Mouse (Mus musculus): ENCODE measurements around the gene Ppp6r3. TPM values are rescaled to one million over a fixed set of nuclear protein-coding genes. Genes with fewer than 3 reads are reported as not detected.

Gene Ppp6r3
- total and polyA plus RNA-seq, 2 experiments from 2014 or later = 31.0 to 97.8 TPM

- Histone ChIP-seq H3K4me1 (ENCODE audit: insufficient read depth, low read length) (no peaks in the 10 kb centered on the region), H3K4me2 (ENCODE audit: low read depth, low read length) (no peak overlapping the region), H3K27ac (no peak overlapping the region), H3K4me3 (ENCODE audit: low read length) (no peak overlapping the region), H3K9ac (replicated peaks; ENCODE audit: low read length) (no peak overlapping the region), H3K9me3 (ENCODE audit: low read length) (no peaks in the 10 kb centered on the region), H3K27me3 (ENCODE audit: insufficient read depth, low read length) (no peaks in the 10 kb centered on the region), H3K36me3 (ENCODE audit: insufficient read depth, low read length) (no peaks in the 10 kb centered on the region)
- 84% methylated on average over 2 of the region's 2 CpGs for WGBS
- TF ChIP-seq CTCF (IDR thresholded peaks at IDR 0.05; ENCODE audit: low read depth) = no peak
- DNase-seq (ENCODE audit: low spot score) = no peak
- ATAC-seq = no peak
Observed at GRCm38 (mm10) chr19:3556169-3556827, 19.3 kb downstream of the Ppp6r3 start.

- Histone ChIP-seq H3K27me3 (ENCODE audit: insufficient read depth, low read length) (no peaks in the 10 kb centered on the region), H3K4me3 (ENCODE audit: low read length) (no peak overlapping the region), H3K27ac (no peak overlapping the region), H3K4me2 (ENCODE audit: low read depth, low read length) (no peak overlapping the region), H3K36me3 (ENCODE audit: insufficient read depth, low read length) (no peaks in the 10 kb centered on the region), H3K4me1 (ENCODE audit: insufficient read depth, low read length) (no peaks in the 10 kb centered on the region), H3K9ac (replicated peaks; ENCODE audit: low read length) (no peak overlapping the region), H3K9me3 (ENCODE audit: low read length) (no peaks in the 10 kb centered on the region)
- 96% methylated on average over 8 of the region's 8 CpGs for WGBS
- TF ChIP-seq CTCF (IDR thresholded peaks at IDR 0.05; ENCODE audit: low read depth) = no peak
- ATAC-seq = no peak
- DNase-seq (ENCODE audit: low spot score) = no peak
Observed at GRCm38 (mm10) chr19:3554785-3555184, 20.8 kb downstream of the Ppp6r3 start.

- H3K4me1 ChIP-seq (ENCODE audit: insufficient read depth, low read length) = no peaks in the 10 kb centered on the region
- TF ChIP-seq CTCF (IDR thresholded peaks at IDR 0.05; ENCODE audit: low read depth) = no peak
- ATAC-seq = no peak
- 64% methylated on average over 4 of the region's 4 CpGs for WGBS
- no peak overlapping the region for H3K27ac ChIP-seq
- no peaks in the 10 kb centered on the region for H3K27me3 ChIP-seq (ENCODE audit: insufficient read depth, low read length)
- H3K9ac ChIP-seq (replicated peaks; ENCODE audit: low read length) = no peak overlapping the region
- no peak for DNase-seq (ENCODE audit: low spot score)
- no peaks in the 10 kb centered on the region for H3K36me3 ChIP-seq (ENCODE audit: insufficient read depth, low read length)
- H3K4me3 ChIP-seq (ENCODE audit: low read length) = no peak overlapping the region
- H3K9me3 ChIP-seq (ENCODE audit: low read length) = no peaks in the 10 kb centered on the region
- H3K4me2 ChIP-seq (ENCODE audit: low read depth, low read length) = no peak overlapping the region
Observed at GRCm38 (mm10) chr19:3551573-3552159, 23.9 kb downstream of the Ppp6r3 start.

GRCm38 (mm10) chr19:3550101-3550500 is 25.4 kb downstream of the Ppp6r3 start:
- H3K4me2 ChIP-seq (ENCODE audit: low read depth, low read length) = no peak overlapping the region
- H3K9me3 ChIP-seq (ENCODE audit: low read length) = no peaks in the 10 kb centered on the region
- no peaks in the 10 kb centered on the region for H3K27me3 ChIP-seq (ENCODE audit: insufficient read depth, low read length)
- H3K36me3 ChIP-seq (ENCODE audit: insufficient read depth, low read length) = no peaks in the 10 kb centered on the region
- no peaks in the 10 kb centered on the region for H3K4me1 ChIP-seq (ENCODE audit: insufficient read depth, low read length)
- no peak overlapping the region for H3K27ac ChIP-seq
- WGBS = 96% methylated on average over 1 of the region's 1 CpGs
- ATAC-seq = no peak
- H3K4me3 ChIP-seq (ENCODE audit: low read length) = no peak overlapping the region
- no peak for DNase-seq (ENCODE audit: low spot score)
- H3K9ac ChIP-seq (replicated peaks; ENCODE audit: low read length) = no peak overlapping the region
- TF ChIP-seq CTCF (IDR thresholded peaks at IDR 0.05; ENCODE audit: low read depth) = no peak

- Histone ChIP-seq H3K4me3 (ENCODE audit: low read length) (no peak overlapping the region), H3K9me3 (ENCODE audit: low read length) (no peaks in the 10 kb centered on the region), H3K4me1 (ENCODE audit: insufficient read depth, low read length) (no peaks in the 10 kb centered on the region), H3K27me3 (ENCODE audit: insufficient read depth, low read length) (no peaks in the 10 kb centered on the region), H3K27ac (no peak overlapping the region), H3K4me2 (ENCODE audit: low read depth, low read length) (no peak overlapping the region), H3K9ac (replicated peaks; ENCODE audit: low read length) (no peak overlapping the region), H3K36me3 (ENCODE audit: insufficient read depth, low read length) (no peaks in the 10 kb centered on the region)
- TF ChIP-seq CTCF (IDR thresholded peaks at IDR 0.05; ENCODE audit: low read depth) = no peak
- ATAC-seq (no peak), DNase-seq (ENCODE audit: low spot score) (no peak)
- WGBS = 82% methylated on average over 1 of the region's 1 CpGs
Observed at GRCm38 (mm10) chr19:3549263-3549662, 26.3 kb downstream of the Ppp6r3 start.

- Histone ChIP-seq H3K27ac (no peak overlapping the region), H3K36me3 (ENCODE audit: insufficient read depth, low read length) (no peaks in the 10 kb centered on the region), H3K4me3 (ENCODE audit: low read length) (no peak overlapping the region), H3K9me3 (ENCODE audit: low read length) (no peaks in the 10 kb centered on the region), H3K9ac (replicated peaks; ENCODE audit: low read length) (no peak overlapping the region), H3K27me3 (ENCODE audit: insufficient read depth, low read length) (no peaks in the 10 kb centered on the region), H3K4me2 (ENCODE audit: low read depth, low read length) (no peak overlapping the region), H3K4me1 (ENCODE audit: insufficient read depth, low read length) (no peaks in the 10 kb centered on the region)
- DNase-seq (ENCODE audit: low spot score) (no peak), ATAC-seq (no peak)
- no peak; the same call in 1 of the 2 replicates for TF ChIP-seq CTCF (IDR thresholded peaks at IDR 0.05; ENCODE audit: low read depth)
- WGBS = 94% methylated on average over 1 of the region's 1 CpGs
Observed at GRCm38 (mm10) chr19:3548311-3548710, 27.2 kb downstream of the Ppp6r3 start.

GRCm38 (mm10) chr19:3544995-3545394 is 30.6 kb downstream of the Ppp6r3 start:
- no peaks in the 10 kb centered on the region for H3K4me1 ChIP-seq (ENCODE audit: insufficient read depth, low read length)
- no peak overlapping the region for H3K4me3 ChIP-seq (ENCODE audit: low read length)
- WGBS = 79% methylated on average over 2 of the region's 2 CpGs
- no peak for DNase-seq (ENCODE audit: low spot score)
- H3K27ac ChIP-seq = no peak overlapping the region
- H3K9ac ChIP-seq (replicated peaks; ENCODE audit: low read length) = no peak overlapping the region
- TF ChIP-seq CTCF (IDR thresholded peaks at IDR 0.05; ENCODE audit: low read depth) = no peak
- H3K36me3 ChIP-seq (ENCODE audit: insufficient read depth, low read length) = no peaks in the 10 kb centered on the region
- no peaks in the 10 kb centered on the region for H3K27me3 ChIP-seq (ENCODE audit: insufficient read depth, low read length)
- H3K4me2 ChIP-seq (ENCODE audit: low read depth, low read length) = no peak overlapping the region
- H3K9me3 ChIP-seq (ENCODE audit: low read length) = no peaks in the 10 kb centered on the region
- ATAC-seq = no peak

Data from hindbrain, postnatal 0 days (tissue).